Mouse (Mus musculus): Measurements from ENCODE around the gene Tigd3.

- no peak for TF ChIP-seq POLR2A (IDR thresholded peaks at IDR 0.05; ENCODE audit: borderline replicate concordance, control insufficient read depth, low read depth, low read length)
- no peak for TF ChIP-seq CTCF (IDR thresholded peaks at IDR 0.05; ENCODE audit: control insufficient read depth, insufficient read depth, low read length)
Observed at GRCm38 (mm10) chr19:5927026-5927425, 33.1 kb upstream of the Tigd3 start.

All from bone marrow, adult 2 months (tissue).